Mouse (Mus musculus) bone marrow macrophage, adult 2 months (primary cell): Measurements from ENCODE around the gene Acat2.

Experiments
- CTCF ChIP-seq: IDR thresholded peaks from 2 replicates; pipeline ENCODE4 v1.5.1; 2012; ENCODE audit warnings: low read depth, mild to moderate bottlenecking, low read length, moderate library complexity
- POLR2A ChIP-seq: IDR thresholded peaks from 2 replicates; pipeline ENCODE4 v1.6.1; 2012; ENCODE audit warnings: mild to moderate bottlenecking, low read depth, low read length, borderline replicate concordance

GRCm38 (mm10) chr17:12902291-12902690 lies 58.3 kb downstream of the Acat2 start:
- TF ChIP-seq CTCF (no peak), POLR2A (no peak)
